Mouse (Mus musculus): Measurements from ENCODE around the gene Miga1. TPM values are rescaled to one million over a fixed set of nuclear protein-coding genes. Genes with fewer than 3 reads are reported as not detected.

Miga1 gene
- polyA plus RNA-seq, 1 experiment: 50.7 TPM

GRCm38 (mm10) chr3:152265351-152266035, 74.7 kb downstream of the Miga1 start:
- Histone ChIP-seq H3K4me1 (ENCODE audit: control insufficient read depth, insufficient read depth, low read length) (peaks cover 2% of the 10 kb centered on the region), H3K9me3 (replicated peaks; ENCODE audit: control insufficient read depth, insufficient read depth, low read length, poor library complexity, severe bottlenecking) (no peaks in the 10 kb centered on the region), H3K27me3 (ENCODE audit: control insufficient read depth, insufficient read depth, low read length, poor library complexity, severe bottlenecking) (no peaks in the 10 kb centered on the region), H3K4me3 (ENCODE audit: low read depth, low read length) (peak overlapping the region; percentile 67), H3K9ac (ENCODE audit: low read depth, poor library complexity, severe bottlenecking) (peak overlapping the region; percentile 93), H3K27ac (ENCODE audit: insufficient read depth, low read length) (no peak overlapping the region), H3K36me3 (ENCODE audit: control insufficient read depth, insufficient read depth, low read length, poor library complexity, severe bottlenecking) (no peaks in the 10 kb centered on the region)
- TF ChIP-seq CTCF (IDR thresholded peaks at IDR 0.05; ENCODE audit: low read depth, low read length) (no peak), EP300 (IDR thresholded peaks at IDR 0.05; ENCODE audit: insufficient read depth, low read depth, low read length) (no peak), POLR2A (IDR thresholded peaks at IDR 0.05; ENCODE audit: insufficient read depth, low read length) (no peak)

- no peaks in the 10 kb centered on the region for H3K36me3 ChIP-seq (ENCODE audit: control insufficient read depth, insufficient read depth, low read length, poor library complexity, severe bottlenecking)
- no peak overlapping the region for H3K27ac ChIP-seq (ENCODE audit: insufficient read depth, low read length)
- peaks cover 2% of the 10 kb centered on the region for H3K4me1 ChIP-seq (ENCODE audit: control insufficient read depth, insufficient read depth, low read length)
- TF ChIP-seq CTCF (IDR thresholded peaks at IDR 0.05; ENCODE audit: low read depth, low read length) (no peak), EP300 (IDR thresholded peaks at IDR 0.05; ENCODE audit: insufficient read depth, low read depth, low read length) (no peak), POLR2A (IDR thresholded peaks at IDR 0.05; ENCODE audit: insufficient read depth, low read length) (no peak)
- H3K27me3 ChIP-seq (ENCODE audit: control insufficient read depth, insufficient read depth, low read length, poor library complexity, severe bottlenecking): no peaks in the 10 kb centered on the region
- no peaks in the 10 kb centered on the region for H3K9me3 ChIP-seq (replicated peaks; ENCODE audit: control insufficient read depth, insufficient read depth, low read length, poor library complexity, severe bottlenecking)
- H3K4me3 ChIP-seq (ENCODE audit: low read depth, low read length): no peak overlapping the region
- H3K9ac ChIP-seq (ENCODE audit: low read depth, poor library complexity, severe bottlenecking): peak overlapping the region; percentile 93; the same call in 1 of the 2 replicates
Observed at GRCm38 (mm10) chr3:152264830-152265229, 75.4 kb downstream of the Miga1 start.

- Histone ChIP-seq H3K4me1 (ENCODE audit: control insufficient read depth, insufficient read depth, low read length) (peaks cover 2% of the 10 kb centered on the region), H3K4me3 (ENCODE audit: low read depth, low read length) (no peak overlapping the region), H3K27ac (ENCODE audit: insufficient read depth, low read length) (no peak overlapping the region), H3K9me3 (replicated peaks; ENCODE audit: control insufficient read depth, insufficient read depth, low read length, poor library complexity, severe bottlenecking) (no peaks in the 10 kb centered on the region), H3K36me3 (ENCODE audit: control insufficient read depth, insufficient read depth, low read length, poor library complexity, severe bottlenecking) (no peaks in the 10 kb centered on the region), H3K27me3 (ENCODE audit: control insufficient read depth, insufficient read depth, low read length, poor library complexity, severe bottlenecking) (no peaks in the 10 kb centered on the region), H3K9ac (ENCODE audit: low read depth, poor library complexity, severe bottlenecking) (no peak overlapping the region)
- TF ChIP-seq EP300 (IDR thresholded peaks at IDR 0.05; ENCODE audit: insufficient read depth, low read depth, low read length): no peak
- no peak for TF ChIP-seq POLR2A (IDR thresholded peaks at IDR 0.05; ENCODE audit: insufficient read depth, low read length)
- TF ChIP-seq CTCF (IDR thresholded peaks at IDR 0.05; ENCODE audit: low read depth, low read length): no peak
Observed at GRCm38 (mm10) chr3:152264374-152264773, 75.8 kb downstream of the Miga1 start.

- no peak for TF ChIP-seq EP300 (IDR thresholded peaks at IDR 0.05; ENCODE audit: insufficient read depth, low read depth, low read length)
- no peak for TF ChIP-seq POLR2A (IDR thresholded peaks at IDR 0.05; ENCODE audit: insufficient read depth, low read length)
- H3K4me3 ChIP-seq (ENCODE audit: low read depth, low read length): no peak overlapping the region
Observed at GRCm38 (mm10) chr3:152261948-152262347, 78.3 kb downstream of the Miga1 start.

GRCm38 (mm10) chr3:152261436-152261835, 78.8 kb downstream of the Miga1 start:
- Histone ChIP-seq H3K9me3 (replicated peaks; ENCODE audit: control insufficient read depth, insufficient read depth, low read length, poor library complexity, severe bottlenecking) (no peaks in the 10 kb centered on the region), H3K4me1 (ENCODE audit: control insufficient read depth, insufficient read depth, low read length) (peaks cover 2% of the 10 kb centered on the region), H3K4me3 (ENCODE audit: low read depth, low read length) (no peak overlapping the region), H3K9ac (ENCODE audit: low read depth, poor library complexity, severe bottlenecking) (no peak overlapping the region), H3K36me3 (ENCODE audit: control insufficient read depth, insufficient read depth, low read length, poor library complexity, severe bottlenecking) (no peaks in the 10 kb centered on the region), H3K27ac (ENCODE audit: insufficient read depth, low read length) (no peak overlapping the region), H3K27me3 (ENCODE audit: control insufficient read depth, insufficient read depth, low read length, poor library complexity, severe bottlenecking) (no peaks in the 10 kb centered on the region)
- TF ChIP-seq EP300 (IDR thresholded peaks at IDR 0.05; ENCODE audit: insufficient read depth, low read depth, low read length): no peak
- TF ChIP-seq POLR2A (IDR thresholded peaks at IDR 0.05; ENCODE audit: insufficient read depth, low read length): no peak
- no peak for TF ChIP-seq CTCF (IDR thresholded peaks at IDR 0.05; ENCODE audit: low read depth, low read length)

More at GRCm38 (mm10) chr3:152261948-152262347, 78.3 kb downstream of the Miga1 start:
- no peak overlapping the region for H3K9ac ChIP-seq (ENCODE audit: low read depth, poor library complexity, severe bottlenecking)
- H3K36me3 ChIP-seq (ENCODE audit: control insufficient read depth, insufficient read depth, low read length, poor library complexity, severe bottlenecking): no peaks in the 10 kb centered on the region
- no peaks in the 10 kb centered on the region for H3K9me3 ChIP-seq (replicated peaks; ENCODE audit: control insufficient read depth, insufficient read depth, low read length, poor library complexity, severe bottlenecking)
- peaks cover 2% of the 10 kb centered on the region for H3K4me1 ChIP-seq (ENCODE audit: control insufficient read depth, insufficient read depth, low read length)
- no peak overlapping the region for H3K27ac ChIP-seq (ENCODE audit: insufficient read depth, low read length)
- no peaks in the 10 kb centered on the region for H3K27me3 ChIP-seq (ENCODE audit: control insufficient read depth, insufficient read depth, low read length, poor library complexity, severe bottlenecking)

- no peaks in the 10 kb centered on the region for H3K9me3 ChIP-seq (replicated peaks; ENCODE audit: control insufficient read depth, insufficient read depth, low read length, poor library complexity, severe bottlenecking)
- no peak for TF ChIP-seq POLR2A (IDR thresholded peaks at IDR 0.05; ENCODE audit: insufficient read depth, low read length)
- peaks cover 2% of the 10 kb centered on the region for H3K4me1 ChIP-seq (ENCODE audit: control insufficient read depth, insufficient read depth, low read length)
- H3K27ac ChIP-seq (ENCODE audit: insufficient read depth, low read length): no peak overlapping the region
- no peak overlapping the region for H3K9ac ChIP-seq (ENCODE audit: low read depth, poor library complexity, severe bottlenecking)
- no peak overlapping the region for H3K4me3 ChIP-seq (ENCODE audit: low read depth, low read length)
- no peaks in the 10 kb centered on the region for H3K36me3 ChIP-seq (ENCODE audit: control insufficient read depth, insufficient read depth, low read length, poor library complexity, severe bottlenecking)
- H3K27me3 ChIP-seq (ENCODE audit: control insufficient read depth, insufficient read depth, low read length, poor library complexity, severe bottlenecking): no peaks in the 10 kb centered on the region
Observed at GRCm38 (mm10) chr3:152260362-152260761, 79.8 kb downstream of the Miga1 start.

Data from ES-Bruce4 (cell line).